Mouse (Mus musculus) kidney, postnatal 0 days (tissue): ENCODE data around the gene Nfu1. TPM values are rescaled to one million over a fixed set of nuclear protein-coding genes. Genes with fewer than 3 reads are reported as not detected.
A peak's percentile ranks its signal among the peaks of the same experiment; 100 is the strongest.
"Not testable (repeated sequence)": the region's sequence is repeated elsewhere in the genome, so short reads cannot be mapped to it uniquely, and the experiment has no call there.

Source experiments
- ATAC-seq: fragments of 200-750 bp; cut with Nextera tagmentation; replicated peaks from 2 replicates; pipeline ENCODE4 v1.8.0; 2017; ENCODE audit warnings: low read depth, moderate number of reproducible peaks, moderate TSS enrichment, moderate library complexity; ENCODE audit not compliant: low FRiP score
- DNase-seq: peaks from one replicate; pipeline ENCODE4 v3.0.0-alpha.2; 2016; ENCODE audit warnings: low spot score
- H3K27ac ChIP-seq: fragments of 300-500 bp; sonication (generic); 2 replicates; pipeline ENCODE4 v1.5.1; 2014; ENCODE audit warnings: mild to moderate bottlenecking
- H3K27me3 ChIP-seq: fragments of 300-500 bp; sonication (generic); 2 replicates; pipeline ENCODE4 v1.6.1; 2014; ENCODE audit warnings: low read length, mixed read lengths; ENCODE audit not compliant: insufficient read depth
- H3K36me3 ChIP-seq: fragments of 300-500 bp; sonication (generic); 2 replicates; pipeline ENCODE4 v1.6.1; 2014; ENCODE audit warnings: low read length, mixed read lengths; ENCODE audit not compliant: insufficient read depth
- H3K4me1 ChIP-seq: fragments of 300-500 bp; sonication (generic); replicated peaks from 2 replicates; pipeline ENCODE4 v1.6.1; 2014; ENCODE audit warnings: antibody characterized with exemption, low read length, mixed read lengths; ENCODE audit not compliant: insufficient read depth
- H3K4me2 ChIP-seq: fragments of 300-500 bp; sonication (generic); 2 replicates; pipeline ENCODE4 v1.6.1; 2014; ENCODE audit warnings: mild to moderate bottlenecking, low read length, moderate library complexity, mixed read lengths
- H3K4me3 ChIP-seq: fragments of 300-500 bp; sonication (generic); replicated peaks from 2 replicates; pipeline ENCODE4 v1.5.1; 2014; ENCODE audit warnings: low read depth, low read length
- H3K9ac ChIP-seq: fragments of 300-500 bp; sonication (generic); 2 replicates; pipeline ENCODE4 v1.6.1; 2014; ENCODE audit warnings: low read depth, low read length
- H3K9me3 ChIP-seq: fragments of 300-500 bp; sonication (generic); replicated peaks from 2 replicates; pipeline ENCODE4 v1.6.1; 2016; ENCODE audit warnings: low read length, inconsistent platforms, mixed read lengths
- CTCF ChIP-seq: IDR thresholded peaks from 2 replicates; pipeline ENCODE4 v1.5.1; 2016; ENCODE audit warnings: antibody characterized with exemption, low read depth, mild to moderate bottlenecking, moderate library complexity
- WGBS: fragments of 180-500 bp; shearing (Covaris S2); extraction: QIAGEN DNeasy Blood & Tissue Kit; methylation state at CpG from one replicate; pipeline ENCODE4 v1.1.7; 2014; 5-methylcytosine and 5-hydroxymethylcytosine counted together
- polyA plus RNA-seq: library from polyadenylated mRNA; unstranded; fragments of >200 nt; fragmentation: Nextera tagmentation; extraction: Ambion mirVana; gene quantifications from 2 replicates; pipeline ENCODE4 v1.2.1, GENCODE M21; 2015

The Nfu1 gene
- polyA plus RNA-seq, 1 experiment from 2014 or later: 115 TPM

DNA sequence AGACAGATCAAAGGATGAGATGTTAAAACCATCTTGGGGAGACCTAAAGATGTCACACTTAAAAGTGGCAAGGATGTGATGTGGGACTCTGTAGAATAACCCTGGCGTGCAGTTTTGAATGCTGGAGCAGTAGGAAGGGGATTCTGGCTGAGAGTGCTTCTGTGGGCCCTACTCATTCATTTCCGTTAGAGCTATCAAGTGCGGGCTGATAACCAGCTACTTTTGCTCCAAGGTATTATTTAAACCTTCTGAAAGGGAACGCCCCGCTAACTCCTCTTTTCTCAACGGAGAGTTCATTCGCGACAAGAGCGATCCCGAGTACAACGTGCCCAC lies 32.9 kb downstream of the Nfu1 start:
- Histone ChIP-seq H3K4me2 (peak overlapping the region; percentile 77), H3K27me3 (no peaks in the 10 kb centered on the region), H3K4me1 (peaks cover 7% of the 10 kb centered on the region; the same call in 1 of the 2 replicates), H3K27ac (peak overlapping the region; percentile 97), H3K4me3 (peak overlapping the region; percentile 83), H3K9ac (peak overlapping the region; percentile 76), H3K9me3 (no peaks in the 10 kb centered on the region), H3K36me3 (no peaks in the 10 kb centered on the region)
- DNase-seq (no peak), ATAC-seq (no peak)
- under 1% methylated on average over 11 of the region's 11 CpGs for WGBS
- TF ChIP-seq CTCF: no peak

DNA sequence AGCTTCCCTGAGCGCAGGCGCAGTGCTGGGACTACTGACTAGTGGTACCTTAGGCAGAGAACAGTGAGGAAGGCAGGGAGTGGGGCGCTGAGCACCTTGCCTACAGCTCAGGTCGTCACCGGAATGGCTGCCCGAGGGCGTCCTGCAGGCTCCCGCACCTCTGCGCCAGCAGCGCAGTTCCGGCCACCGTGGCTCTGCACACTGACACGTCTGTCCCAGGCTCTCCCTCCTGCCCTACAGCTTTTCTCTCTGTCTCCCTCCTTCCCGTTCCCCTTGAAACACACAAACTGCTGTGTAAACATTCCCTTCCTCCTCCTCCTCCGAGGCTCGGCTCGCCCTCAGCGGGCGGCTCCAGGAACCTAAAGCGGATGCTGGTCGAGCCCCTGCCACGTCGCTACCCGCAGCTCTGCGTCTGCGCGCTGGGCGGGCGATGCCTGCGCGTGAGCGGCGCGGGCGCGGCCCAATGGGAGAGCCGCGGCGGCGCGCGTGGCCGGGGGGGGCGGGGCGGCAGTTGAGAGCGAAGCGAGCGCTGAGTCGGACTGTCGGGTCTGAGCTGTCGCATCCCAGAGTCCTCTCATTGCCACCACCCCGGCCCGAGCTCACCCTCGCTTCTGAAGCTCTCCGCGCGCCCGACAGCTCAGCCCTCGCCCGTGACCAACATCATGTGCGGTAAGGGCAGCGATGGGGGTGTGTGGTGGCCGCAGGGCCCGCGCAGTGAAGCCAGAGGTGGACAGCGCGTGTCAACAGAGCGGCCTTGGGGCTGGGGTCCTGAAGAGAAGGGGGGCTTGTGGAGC lies 33.5 kb downstream of the Nfu1 start, which contains the start of gene Gfpt1:
TSS of gene Gfpt1 (plus strand) at position 510 of the 794 bp plus-strand sequence.
- Histone ChIP-seq H3K36me3 (no peaks in the 10 kb centered on the region), H3K4me3 (peak within 1 kb of the TSS; percentile 83), H3K4me2 (peak within 1 kb of the TSS; percentile 77), H3K27ac (peak within 1 kb of the TSS; percentile 97), H3K27me3 (no peaks in the 10 kb centered on the region), H3K9me3 (no peaks in the 10 kb centered on the region), H3K4me1 (peaks cover 7% of the 10 kb centered on the region; the same call in 1 of the 2 replicates), H3K9ac (peak within 1 kb of the TSS; percentile 76)
- WGBS: under 1% methylated on average over 68 of the region's 68 CpGs
- ATAC-seq (peak; percentile 97), DNase-seq (peak; percentile 97)
- no peak; the same call in 1 of the 2 replicates for TF ChIP-seq CTCF

DNA sequence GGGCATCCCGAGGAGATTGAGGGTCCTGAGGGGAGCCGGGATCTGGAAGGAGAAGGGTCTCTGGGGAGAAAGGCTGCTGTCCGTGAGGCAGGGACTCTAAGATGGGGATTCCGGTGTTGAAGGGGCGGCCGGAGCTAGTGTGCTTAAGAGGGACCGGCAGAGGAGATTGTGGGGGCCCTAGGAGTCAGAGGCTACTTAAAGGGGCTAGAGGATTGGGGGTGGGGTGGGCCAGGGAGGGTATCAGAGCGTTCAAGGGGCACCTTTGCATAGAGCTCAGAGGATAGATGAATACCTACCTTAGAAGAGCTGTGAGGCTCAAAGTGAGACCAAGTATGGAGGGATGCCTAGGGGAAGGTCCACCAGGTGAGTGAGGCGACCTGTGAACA lies 34.1 kb downstream of the Nfu1 start:
- Histone ChIP-seq H3K9ac (peak overlapping the region; percentile 76), H3K4me3 (peak overlapping the region; percentile 83), H3K36me3 (no peaks in the 10 kb centered on the region), H3K27ac (peak overlapping the region; percentile 97), H3K9me3 (no peaks in the 10 kb centered on the region), H3K27me3 (no peaks in the 10 kb centered on the region), H3K4me1 (peaks cover 7% of the 10 kb centered on the region; the same call in 1 of the 2 replicates), H3K4me2 (peak overlapping the region; percentile 77)
- ATAC-seq: peak; percentile 2; the same call in 1 of the 2 replicates
- 1% methylated on average over 9 of the region's 9 CpGs for WGBS
- peak; percentile 49 for DNase-seq
- TF ChIP-seq CTCF: no peak

DNA sequence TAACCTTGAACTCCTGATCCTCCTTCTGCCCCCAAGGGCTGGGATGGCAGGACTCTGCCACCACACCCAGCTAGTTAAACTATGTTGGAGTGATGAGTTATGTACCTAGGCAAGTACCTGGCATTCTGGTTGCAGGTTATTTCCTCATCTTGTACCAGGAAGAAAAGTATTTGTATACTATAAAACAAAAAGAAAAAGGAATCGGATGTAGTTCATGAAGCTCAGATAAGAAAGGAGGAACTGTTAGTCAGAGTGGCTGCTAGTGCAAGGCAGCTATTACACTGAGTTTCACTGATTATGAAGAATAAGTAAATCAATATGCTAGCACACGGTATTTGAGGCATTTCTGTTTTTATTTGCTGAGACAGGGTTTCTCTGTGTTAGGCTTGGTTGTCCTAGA lies 35.9 kb downstream of the Nfu1 start:
- no peak for TF ChIP-seq CTCF
- Histone ChIP-seq H3K27ac (no peak overlapping the region), H3K4me2 (no peak overlapping the region)

DNA sequence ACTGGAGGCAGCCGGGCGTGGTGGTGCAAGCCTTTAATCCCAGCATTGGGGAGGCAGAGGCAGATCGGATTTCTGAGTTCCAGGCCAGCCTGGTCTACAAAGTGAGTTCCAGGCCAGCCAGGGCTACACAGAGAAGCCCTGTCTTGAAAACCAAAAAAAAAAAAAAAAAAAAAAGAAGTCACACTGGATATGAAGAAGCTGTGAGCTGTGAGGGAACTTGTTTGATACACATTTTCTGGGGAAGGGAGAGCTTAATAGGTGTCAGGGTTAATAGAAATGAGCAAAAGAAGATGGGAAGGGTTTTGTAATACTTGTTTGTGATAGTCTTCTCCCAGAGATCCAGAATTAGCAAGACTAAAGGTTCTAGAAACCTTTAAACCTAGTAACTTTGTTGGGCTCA lies 36.5 kb downstream of the Nfu1 start:
- Histone ChIP-seq H3K4me2 (no peak overlapping the region), H3K9me3 (no peaks in the 10 kb centered on the region), H3K27ac (no peak overlapping the region), H3K36me3 (no peaks in the 10 kb centered on the region), H3K9ac (no peak overlapping the region), H3K27me3 (no peaks in the 10 kb centered on the region), H3K4me3 (no peak overlapping the region), H3K4me1 (peaks cover 7% of the 10 kb centered on the region; the same call in 1 of the 2 replicates)
- no peak for DNase-seq
- no peak for ATAC-seq
- WGBS: 82% methylated on average over 3 of the region's 3 CpGs
- no peak for TF ChIP-seq CTCF

More for the DNA sequence above, 35.9 kb downstream of the Nfu1 start:
- H3K36me3 ChIP-seq: no peaks in the 10 kb centered on the region
- H3K4me3 ChIP-seq: no peak overlapping the region
- no peaks in the 10 kb centered on the region for H3K27me3 ChIP-seq
- no peak for ATAC-seq
- no peaks in the 10 kb centered on the region for H3K9me3 ChIP-seq
- no peak overlapping the region for H3K9ac ChIP-seq
- H3K4me1 ChIP-seq: peaks cover 7% of the 10 kb centered on the region; the same call in 1 of the 2 replicates
- no peak for DNase-seq
- 81% methylated on average over 2 of the region's 2 CpGs for WGBS

DNA sequence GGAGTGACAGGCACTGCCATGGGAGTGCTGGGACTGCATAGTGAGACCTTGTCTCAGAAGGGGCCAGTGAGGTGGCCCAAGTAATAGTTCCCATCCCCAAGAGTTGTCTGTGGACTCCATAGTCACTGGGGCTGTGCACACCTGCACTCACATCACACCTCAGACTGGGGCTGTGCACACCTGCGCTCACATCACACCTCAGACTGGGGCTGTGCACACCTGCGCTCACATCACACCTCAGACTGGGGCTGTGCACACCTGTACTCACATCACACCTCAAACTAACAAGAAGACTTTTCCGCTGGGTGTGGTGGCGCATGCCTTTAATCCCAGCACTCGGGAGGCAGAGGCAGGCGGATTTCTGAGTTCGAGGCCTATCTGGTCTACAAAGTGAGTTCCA lies 39.7 kb downstream of the Nfu1 start:
- 97% methylated on average over 7 of the region's 7 CpGs for WGBS

More for the DNA sequence above, 39.7 kb downstream of the Nfu1 start:
- not testable (repeated sequence) for H3K4me1 ChIP-seq, H3K9me3 ChIP-seq, DNase-seq, H3K9ac ChIP-seq, H3K4me3 ChIP-seq, H3K4me2 ChIP-seq, H3K27me3 ChIP-seq, ATAC-seq, H3K27ac ChIP-seq
- H3K36me3 ChIP-seq: peaks cover 19% of the 10 kb centered on the region; the same call in 1 of the 2 replicates
